Mouse (Mus musculus): ENCODE data around the gene Lztr1.
"Not testable (repeated sequence)": the region's sequence is repeated elsewhere in the genome, so short reads cannot be mapped to it uniquely, and the experiment has no call there.

Lztr1 gene

DNA sequence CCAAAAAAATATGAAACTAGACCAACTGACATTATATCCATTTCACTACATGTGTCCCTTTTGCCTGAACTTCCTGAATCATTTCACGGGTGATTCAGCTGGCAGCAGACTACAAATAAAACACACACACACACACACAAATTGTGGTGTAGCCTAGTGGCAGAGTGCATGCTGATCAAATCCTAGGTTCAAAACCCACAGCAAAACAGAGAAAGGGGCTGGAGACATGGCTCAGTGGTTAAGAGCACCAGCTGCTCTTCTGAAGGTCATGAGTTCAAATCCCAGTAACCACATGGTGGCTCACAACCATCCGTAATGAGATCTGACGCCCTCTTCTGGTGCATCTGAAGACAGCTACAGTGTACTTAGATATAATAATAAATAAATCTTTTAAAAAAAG is 457 bp upstream of the Lztr1 start:
- DNase-seq = peak; percentile 15

DNA sequence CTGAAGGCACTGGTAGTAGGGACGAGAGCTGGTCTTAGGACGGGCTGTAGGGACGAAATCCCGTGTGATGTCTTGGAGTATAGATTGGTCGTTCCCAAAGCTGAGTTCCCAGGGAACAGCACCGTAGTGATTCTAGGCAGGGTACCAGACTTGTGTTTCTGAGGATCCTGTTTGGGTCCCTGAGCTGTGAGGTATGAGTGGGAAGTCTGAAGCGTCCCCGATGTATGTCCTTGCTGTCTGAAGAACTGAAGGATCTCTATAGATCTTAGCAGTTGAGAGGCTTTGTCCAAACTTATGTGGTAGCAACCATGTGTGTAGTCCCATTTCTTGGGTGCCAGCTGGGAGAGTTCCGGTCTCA is 731 bp downstream of the Lztr1 start:
- DNase-seq = no peak

DNA sequence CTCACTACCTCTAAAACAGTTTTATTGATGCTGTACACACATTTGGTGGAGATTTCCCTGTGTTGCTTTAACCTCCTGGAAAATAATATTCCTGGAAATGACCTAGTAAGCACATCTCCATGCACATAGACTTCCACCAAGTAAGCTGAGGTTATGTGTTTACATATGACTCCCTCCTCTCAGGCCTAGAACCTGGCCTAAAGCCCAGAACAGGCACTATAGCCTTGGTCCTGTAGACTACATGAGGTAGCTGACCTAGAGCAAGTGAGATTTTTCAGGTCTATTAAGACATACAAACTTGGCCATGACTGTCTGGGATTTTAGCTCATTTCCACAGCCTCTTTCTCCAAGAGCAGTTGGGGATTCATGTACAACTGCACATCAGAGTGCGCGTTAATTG is 1.7 kb downstream of the Lztr1 start:
- no peak for DNase-seq

DNA sequence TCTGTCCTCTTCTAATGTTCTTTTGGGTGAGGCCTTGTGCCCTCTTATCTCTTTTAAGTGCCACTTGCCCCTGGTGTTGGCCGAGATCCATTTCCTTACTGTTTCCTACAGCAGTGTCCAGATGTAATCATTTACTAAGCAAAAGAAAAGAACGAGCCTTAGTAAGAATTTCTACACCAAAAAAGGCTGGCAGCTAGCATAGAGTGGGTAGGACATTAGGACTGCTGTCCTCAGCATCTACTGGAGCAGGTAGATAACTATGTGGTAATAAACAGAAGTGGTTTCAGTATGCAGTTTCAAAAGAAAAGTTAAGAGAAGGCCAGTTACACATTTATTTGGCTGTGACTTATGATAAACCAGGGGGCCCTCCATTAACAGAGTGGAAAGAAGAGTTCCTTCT is 2.2 kb downstream of the Lztr1 start:
- peak; percentile 87 for DNase-seq

DNA sequence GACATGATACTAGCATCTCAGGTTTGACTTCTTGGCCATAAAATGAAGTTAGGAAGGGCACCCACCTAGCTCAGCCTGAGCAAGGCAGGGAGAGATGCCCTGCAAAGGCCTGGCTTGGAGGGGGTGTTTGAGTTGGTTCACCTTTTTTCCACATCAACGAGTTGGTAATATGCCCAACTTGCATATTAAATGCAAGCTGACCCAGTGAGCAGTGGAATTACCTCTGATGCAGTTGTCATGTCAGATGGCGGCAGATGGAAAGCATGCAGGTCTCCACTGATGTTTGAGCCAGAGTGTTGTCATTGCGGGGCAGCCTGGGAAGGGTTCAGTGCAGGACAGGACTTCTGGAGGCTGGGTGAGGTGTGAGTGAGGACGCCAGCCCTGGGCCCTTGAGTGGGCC is 2.9 kb downstream of the Lztr1 start:
- DNase-seq = peak; percentile 50

DNA sequence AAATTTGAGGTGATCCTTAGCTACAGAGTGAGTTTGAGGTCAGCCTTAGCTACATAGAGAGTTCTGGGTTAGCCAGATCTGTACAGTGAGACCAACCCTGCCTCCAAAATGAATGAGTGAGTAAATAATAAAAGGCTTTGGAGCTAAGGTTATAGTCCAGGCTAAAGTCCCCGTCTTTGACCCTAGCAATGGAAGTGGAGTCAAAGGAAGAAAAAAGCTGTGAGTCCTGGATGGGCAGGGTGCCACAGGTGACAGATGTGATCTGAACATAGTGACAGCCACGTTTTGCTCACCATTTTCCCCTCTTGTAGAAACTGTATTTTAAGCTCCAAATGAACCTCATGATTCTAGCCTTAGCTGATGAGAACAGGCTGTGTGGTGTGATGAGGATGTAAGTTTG is 10.4 kb downstream of the Lztr1 start:
- peak; percentile 56 for DNase-seq

DNA sequence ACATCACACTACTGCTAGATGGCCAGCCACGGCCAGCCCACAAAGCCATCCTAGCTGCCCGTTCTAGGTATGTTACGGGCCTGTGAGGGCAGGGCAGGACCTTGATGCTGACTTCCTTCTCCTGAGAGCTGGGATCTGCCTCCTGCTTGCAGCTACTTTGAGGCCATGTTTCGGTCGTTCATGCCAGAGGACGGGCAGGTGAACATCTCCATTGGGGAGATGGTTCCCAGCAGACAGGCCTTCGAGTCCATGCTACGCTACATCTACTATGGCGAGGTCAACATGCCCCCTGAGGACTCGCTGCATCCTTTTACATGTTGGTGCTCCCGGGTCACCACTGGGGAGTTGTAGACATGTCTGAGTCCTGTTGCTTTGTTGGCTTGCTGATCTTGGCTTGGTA is 15.7 kb downstream of the Lztr1 start:
- DNase-seq = no peak

DNA sequence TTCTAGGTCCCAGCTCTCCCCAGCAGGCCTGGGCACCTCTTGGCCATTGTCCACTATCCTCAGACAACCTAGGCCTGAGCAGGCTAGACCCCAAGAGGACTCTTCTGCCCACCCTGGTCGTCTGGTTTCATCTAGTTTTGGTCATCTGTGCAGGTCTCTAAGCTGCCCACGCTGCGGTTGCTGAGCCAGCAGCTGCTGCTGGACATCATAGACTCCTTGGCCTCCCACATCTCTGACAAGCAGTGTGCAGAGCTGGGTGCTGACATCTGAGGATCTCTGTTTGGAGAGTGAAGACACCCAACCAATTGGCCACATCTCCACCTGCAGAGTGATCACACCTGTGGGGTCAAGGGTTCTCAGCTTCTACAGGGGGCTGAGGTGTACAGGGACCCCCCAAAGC is 17.0 kb downstream of the Lztr1 start:
- no peak for DNase-seq

DNA sequence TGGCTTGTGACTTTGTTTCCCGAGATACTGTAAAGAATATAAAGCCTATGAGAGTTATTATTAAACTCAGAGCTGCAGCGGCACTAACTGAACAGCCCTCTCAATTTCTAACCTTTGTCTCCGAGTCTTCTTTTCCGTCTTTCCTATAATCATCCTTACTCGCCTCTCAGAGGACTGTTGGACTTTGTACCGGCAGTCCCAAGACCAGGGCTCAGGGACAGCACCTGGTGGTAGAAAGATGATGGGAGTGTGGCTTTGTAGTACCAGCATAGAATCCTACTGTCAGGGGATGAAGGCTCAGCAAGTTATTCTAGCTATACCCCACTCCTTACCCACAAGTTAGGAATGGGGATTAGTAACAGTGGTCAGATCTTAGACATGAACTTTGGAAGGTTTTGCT is 17.7 kb downstream of the Lztr1 start:
- peak; percentile 73 for DNase-seq

DNA sequence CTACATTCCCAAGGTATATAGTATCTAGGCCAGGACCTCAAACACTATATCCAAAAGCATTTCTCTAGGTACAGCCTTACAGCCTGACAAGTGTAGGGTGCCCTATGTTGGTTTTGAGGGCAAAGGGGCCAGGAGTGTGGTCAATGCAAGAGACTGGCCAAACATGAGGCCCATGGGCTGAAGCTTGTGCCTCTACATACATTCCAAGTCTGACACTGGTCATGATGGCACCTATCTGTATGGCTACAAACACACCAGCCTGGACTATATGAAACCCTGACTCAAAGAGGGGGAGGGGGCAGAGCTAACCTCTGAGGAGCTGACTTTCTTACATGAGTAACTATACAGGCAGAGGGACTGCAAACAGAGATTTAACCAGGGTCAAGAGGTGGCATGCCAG is 19.1 kb downstream of the Lztr1 start:
- no peak for DNase-seq

DNA sequence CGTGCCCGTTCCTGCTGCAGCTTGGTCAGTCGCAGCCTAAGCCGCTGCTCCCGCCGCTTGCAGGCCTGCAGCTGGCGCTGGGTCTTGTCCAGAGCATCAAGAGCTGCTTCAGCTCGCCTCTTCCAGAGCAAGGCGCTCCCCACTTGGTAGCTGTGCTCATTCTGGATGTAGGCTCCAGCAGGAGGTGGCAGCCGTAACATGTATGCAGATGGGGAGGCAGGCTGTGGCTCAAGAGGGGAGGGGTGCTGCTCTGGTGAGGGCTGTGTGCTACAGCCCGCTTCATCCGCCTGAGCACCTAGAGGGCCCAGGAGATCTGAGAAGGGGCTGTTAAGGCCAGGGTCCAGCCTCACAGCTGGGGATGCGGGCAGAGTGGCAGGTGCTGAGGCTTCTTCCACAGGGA is 19.8 kb downstream of the Lztr1 start:
- DNase-seq = no peak

DNA sequence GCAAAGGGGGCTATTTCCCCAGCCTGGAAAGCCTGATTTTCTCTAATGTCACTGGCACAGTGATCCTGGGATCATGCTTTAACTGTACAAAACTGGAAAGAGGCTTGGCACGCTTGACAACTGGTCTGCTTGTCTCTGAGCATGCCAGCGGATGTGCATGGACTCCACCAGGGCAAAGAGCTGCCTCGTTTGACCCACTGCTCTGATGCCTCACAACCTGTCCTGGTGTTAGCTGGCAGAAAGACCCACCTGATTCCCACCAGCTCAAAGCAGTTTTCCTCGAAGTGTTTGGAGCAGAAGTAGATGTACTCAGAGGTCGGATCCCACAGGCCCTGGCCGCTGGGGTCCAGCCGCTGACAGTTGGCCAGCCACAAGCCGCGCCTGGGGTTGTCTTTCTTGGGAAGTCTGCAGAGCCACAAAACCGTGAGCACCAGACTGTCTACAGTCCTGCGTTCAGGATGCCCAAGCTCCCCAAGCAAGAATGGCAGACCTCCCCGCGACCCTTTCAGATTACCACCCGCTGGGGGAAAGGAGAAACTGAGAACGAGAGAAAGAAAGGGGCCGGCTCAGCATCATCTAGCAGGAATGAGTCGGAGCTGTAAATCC is 21.6 kb downstream of the Lztr1 start:
- peak; percentile 29 for DNase-seq

DNA sequence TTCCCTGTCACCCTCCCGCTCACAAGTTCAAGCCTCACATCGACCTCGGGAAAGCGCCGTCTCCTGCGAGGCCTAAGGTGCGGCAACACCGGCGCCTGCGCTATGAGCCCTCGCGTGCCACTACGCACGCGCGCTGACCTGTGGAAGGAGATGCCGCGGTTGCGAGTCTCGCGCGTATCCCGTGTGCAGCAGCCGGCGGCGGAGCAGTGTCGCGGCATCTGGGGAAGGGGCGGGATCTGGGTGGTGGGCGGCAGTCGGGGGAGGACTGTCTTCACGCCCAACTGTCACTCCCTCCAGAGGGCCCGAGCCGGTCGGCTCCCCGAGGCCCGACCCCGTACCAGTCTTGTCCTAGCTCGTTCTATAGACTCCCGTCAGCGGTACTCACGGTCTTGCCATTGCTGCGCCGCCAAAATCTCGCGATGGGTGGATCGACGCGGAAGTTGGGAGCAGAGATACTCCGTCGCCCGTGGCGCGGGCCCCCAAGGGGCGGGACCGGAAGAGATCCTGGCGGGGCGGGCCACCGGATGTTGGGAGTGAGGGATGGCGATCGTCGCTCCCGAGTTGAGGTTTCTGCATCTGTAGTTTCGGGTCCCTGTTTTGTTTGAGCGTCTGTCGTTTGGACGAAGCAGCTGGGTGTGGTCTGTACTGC is 22.3 kb downstream of the Lztr1 start, which contains the start of gene Thap7:
Thap7 (minus strand) TSS at position 497 of the 649 bp plus-strand sequence.
- peak; percentile 96 for DNase-seq

DNA sequence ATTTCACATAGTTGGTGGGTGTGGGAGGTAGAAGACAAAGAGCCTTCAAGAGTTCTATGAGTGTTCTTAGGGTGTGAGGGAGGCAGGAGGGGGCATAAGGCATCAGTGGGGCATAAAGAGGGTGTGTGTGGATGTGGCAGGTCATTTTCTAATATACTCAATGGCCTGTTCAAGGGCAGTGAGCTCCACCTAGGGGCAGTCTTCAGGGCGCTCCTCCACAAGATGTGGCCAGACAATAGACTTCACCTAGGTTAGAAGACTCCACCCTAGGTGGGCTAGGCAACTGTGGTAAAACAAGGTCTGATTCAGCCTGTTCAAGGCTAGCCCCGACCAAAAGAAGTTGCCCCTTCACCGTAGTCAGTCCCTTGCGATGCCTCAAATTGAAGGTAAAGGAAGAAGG is 23.8 kb downstream of the Lztr1 start:
- peak; percentile 66 for DNase-seq

DNA sequence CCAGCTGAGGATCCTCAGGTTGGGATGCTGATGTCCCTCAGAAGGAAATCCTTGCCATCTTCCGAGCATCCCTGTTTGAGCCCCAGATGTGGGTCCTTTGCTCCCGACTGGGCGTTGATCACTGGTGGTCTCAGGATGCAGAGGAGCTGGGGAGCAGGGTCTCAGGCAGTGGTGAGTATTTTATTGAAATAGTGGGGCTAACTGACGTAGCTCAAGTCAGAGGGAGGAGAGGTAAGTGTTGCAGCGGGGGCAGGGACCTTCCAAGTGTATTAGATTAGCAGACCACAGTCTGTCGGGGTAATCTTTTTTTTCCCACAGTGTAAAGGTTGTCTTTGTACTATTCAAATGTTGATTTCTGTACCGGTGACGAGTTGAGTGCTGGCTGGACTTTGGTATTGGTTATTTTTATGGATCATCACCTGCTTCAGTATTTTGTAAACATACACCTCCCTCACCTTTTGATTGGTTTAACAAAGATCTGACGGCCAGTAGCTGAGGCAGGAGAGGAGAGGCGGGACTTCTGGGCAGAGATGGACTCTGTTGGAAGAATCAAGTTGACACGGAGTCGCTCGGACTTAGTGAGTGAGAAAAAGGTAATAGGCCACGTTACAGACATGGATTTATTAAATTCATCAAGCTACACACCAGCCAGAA is 24.3 kb downstream of the Lztr1 start:
- DNase-seq = peak; percentile 49

DNA sequence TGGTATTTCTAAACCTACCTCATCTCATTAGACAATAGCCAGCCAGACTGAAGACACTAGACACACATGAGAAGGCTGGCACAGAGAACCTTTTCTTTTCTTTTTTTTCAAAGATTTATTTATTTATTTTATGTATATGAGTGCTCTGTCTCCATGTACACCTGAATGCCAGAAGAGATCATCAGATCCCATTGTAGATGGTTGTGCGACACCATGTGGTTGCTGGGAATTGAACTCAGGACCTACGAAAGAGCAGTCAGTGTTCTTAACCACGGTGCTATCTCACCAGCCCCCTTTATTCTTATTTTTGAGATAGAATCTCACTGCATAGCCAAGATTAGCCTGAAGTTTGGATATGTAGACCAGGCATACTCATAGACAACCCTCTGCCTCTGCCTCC is 28.1 kb downstream of the Lztr1 start:
- DNase-seq = peak; percentile 23

DNA sequence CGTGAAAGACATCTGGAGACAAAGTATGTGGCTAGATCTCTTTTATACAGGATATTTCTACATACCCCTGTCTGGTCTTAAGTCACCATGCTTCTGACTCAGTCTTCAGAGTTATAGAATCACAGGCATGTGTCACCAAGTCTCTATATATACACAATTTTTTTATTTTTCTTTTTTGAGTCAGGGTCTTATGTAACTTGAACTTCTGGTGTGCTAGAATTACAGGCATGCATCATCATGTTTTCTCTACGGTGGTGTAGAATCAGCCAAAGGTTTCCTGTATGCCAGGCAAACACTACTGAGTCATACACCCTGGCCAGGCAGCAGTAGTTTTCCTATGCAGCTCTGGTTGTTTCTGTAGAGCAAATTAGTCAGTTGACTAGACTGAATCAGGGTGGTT is 34.1 kb downstream of the Lztr1 start:
- DNase-seq = no peak

DNA sequence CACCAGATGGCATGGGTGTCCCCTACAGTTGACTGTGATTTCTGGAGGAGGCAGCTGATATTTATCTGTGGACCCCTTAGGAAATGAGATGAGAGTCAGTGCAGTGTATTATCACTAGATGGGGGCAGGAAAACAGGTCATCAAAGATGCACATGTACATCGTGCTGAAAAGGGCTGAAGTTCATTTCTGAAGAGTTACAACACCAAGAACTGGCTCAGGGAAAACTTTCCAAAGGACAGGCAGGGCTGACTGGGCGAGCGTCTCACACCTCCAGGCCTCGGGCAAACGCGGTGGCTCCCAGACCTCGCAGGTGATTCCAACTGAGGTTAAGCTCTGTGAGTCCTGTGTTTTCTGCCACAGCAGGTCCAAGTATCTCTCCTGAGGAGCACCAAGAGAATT is 44.3 kb downstream of the Lztr1 start:
- no peak for DNase-seq

DNA sequence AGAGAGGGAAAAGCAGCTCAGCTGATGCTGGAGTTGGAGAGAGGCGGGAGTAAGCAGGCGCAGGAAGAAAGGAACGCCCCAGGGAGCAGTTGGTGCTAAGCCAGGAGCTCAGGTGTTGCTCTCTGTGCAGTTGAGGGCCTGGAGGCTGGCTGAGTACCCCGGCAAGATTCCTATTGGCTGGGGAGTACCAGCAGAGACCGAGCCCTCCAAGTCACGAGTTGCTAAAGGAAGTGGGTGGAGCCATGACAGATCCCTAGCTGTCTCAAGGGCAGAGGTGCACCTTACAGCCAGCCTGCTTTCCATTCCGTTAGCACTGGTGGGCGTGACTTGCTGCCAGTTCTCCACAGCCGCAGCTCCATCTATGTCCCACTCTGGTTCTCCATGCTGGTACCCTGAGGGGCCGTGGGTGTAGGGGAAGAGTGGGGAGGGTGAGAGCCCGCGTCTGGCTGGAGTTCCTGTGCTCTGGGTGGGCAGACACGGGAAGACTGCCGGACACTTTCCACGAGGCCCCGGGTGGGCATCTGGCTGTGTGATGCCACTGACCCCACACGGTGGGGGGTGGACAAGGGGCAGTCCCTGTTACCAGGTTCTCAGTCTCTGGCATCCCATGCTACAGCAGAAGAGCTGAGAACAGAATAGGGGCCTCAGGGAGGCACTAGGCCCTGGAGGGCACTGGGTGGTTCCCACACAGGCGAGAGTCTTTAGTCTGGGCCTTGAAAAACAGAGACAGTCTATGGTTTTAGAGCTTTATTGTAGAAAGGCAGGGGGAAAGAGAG is 45.6 kb downstream of the Lztr1 start:
- DNase-seq = peak; percentile 85

DNA sequence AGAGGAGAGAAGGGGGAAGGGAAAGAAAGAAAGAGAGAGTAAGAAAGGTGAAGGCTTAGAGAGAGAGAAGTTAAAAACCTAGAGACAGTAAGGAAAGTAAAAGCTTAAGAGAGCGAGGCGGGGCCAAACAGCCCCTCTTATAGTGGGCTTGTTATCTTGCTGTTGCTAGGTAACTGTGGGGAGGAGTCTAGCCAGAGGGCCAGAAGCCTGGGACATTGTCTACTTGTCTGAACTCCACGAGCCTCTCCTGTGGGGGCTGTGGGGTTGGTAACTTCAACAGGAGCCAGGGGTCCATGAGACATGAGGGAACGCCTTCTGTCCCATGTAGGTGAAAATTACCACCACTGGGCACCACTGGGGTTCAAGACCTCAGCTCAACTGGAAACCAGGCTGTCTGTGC is 46.2 kb downstream of the Lztr1 start:
- DNase-seq = not testable (repeated sequence)

DNA sequence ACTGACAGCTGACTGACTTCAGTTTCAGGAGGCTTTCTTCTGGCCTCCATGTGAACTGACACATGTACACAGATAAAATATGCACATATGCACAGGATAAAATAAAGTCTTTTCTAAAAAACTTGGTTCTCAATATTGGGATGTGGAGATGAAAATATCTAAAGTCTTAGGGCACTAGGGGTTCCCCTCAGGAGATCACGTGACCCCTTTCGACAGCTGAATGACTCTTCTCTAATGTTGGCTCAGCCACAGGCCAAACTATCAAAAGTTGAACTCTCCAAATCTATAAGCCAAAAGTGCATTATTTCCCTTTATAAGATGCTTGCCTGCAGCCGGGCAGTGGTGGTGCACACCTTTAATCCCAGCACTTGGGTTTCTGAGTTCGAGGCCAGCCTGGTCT is 47.7 kb downstream of the Lztr1 start:
- no peak for DNase-seq

DNA sequence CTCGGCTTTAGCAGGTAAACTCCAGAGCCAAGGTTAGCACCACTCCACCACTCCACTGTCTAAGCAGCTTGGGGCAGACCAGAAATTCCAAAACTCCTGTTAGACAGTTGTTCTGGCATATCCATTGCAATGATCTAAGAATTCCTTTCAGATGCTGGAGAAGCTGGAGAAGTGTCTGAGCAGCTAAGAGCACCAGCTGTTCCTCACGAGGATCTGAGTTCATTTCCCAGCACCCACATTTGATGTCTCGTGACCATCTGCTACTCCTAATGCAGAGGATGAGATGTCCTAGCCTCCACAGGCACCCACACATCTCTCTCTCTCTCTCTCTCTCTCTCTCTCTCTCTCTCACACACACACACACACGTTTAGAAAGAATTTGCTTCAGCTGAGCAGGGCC is 48.4 kb downstream of the Lztr1 start:
- no peak for DNase-seq

DNA sequence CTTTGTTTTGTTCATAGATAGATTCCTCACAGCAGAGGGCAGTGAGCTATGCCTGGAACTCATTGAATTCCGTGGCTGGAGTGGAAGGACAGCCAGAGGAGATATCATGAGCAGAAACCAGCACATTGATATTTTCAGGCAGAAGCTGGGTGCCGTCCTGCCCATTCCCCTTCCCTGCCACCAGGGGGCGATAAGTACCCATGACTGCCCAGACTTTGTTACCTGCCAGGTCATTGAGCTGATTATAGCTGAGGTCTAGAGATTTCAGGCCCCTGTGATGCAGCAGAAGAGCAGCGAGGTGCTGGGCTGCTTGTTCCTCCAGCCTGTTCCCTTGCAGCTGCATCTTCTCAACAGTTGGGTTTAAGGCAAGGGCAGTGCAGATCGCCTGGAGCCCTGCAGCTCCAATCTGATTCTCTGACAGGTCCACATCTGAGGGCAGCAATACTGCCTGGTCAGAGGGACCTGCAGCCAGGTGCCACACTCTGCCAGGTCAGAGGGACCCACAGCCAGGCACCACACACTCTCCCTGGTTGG is 49.5 kb downstream of the Lztr1 start:
- peak; percentile 80 for DNase-seq

DNA sequence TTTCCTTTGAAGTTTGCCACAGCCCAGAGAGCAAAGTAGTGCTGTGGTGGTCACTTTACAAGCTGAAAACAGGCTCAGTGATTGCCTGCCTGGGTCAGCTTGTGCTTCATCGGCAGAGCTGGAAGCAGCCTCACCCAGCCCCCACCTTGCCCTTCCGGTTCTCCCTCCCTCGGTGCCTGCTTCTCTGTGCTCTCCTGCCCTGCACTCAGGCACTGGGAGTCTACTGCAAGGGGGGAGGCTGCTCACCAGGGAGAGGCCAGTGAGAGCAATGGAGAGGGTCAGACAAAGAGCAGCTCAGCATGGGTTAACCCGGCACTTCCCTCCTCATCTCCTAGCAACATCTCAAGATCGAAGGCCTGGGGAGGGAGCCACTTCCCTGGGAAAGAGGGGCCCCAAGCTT is 50.3 kb downstream of the Lztr1 start:
- DNase-seq = no peak

Data from kidney, adult 9 months (tissue).